Mouse (Mus musculus): ENCODE measurements at regions not wholly inside any gene's neighbourhood (a gene's known extent, or its start where the extent isn't known, plus 50 kb on each side); places are given as distances from the start of the nearest gene placed in this dataset.

DNA sequence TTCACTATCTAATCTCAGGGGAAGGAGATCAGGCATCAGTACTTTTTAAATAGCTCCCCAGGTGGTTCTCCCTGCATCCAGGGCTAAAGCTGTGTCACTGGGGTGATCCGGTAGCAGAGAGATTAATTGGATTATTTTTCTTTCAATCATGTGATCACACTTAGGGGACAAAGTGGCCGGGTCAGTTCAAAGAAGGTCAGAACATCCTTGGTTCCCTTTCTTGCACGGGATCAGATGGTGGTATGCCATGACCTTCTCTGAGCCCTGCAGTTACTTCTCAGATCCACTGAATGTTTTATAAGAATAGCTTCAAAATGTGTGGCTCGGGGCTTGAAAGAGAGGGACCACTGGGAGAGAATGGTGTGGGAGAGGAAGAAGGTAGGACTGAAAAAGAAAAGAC is 333.6 kb downstream of the Mllt3 start:
- no peak overlapping the region for H3K27ac ChIP-seq (replicated peaks)
- peaks cover 8% of the 10 kb centered on the region; the same call in 1 of the 2 replicates for H3K4me1 ChIP-seq
- H3K4me3 ChIP-seq = no peak overlapping the region
- H3K27me3 ChIP-seq (replicated peaks) = no peaks in the 10 kb centered on the region
- no peaks in the 10 kb centered on the region for H3K36me3 ChIP-seq
- no peaks in the 10 kb centered on the region for H3K9me3 ChIP-seq
- no peak overlapping the region for H3K9ac ChIP-seq
- ATAC-seq (ENCODE audit: extremely low read depth, insufficient number of reproducible peaks, low FRiP score, low TSS enrichment) = no peak
- 30% methylated on average over 4 of the region's 4 CpGs for WGBS
- H3K4me2 ChIP-seq = no peak overlapping the region

DNA sequence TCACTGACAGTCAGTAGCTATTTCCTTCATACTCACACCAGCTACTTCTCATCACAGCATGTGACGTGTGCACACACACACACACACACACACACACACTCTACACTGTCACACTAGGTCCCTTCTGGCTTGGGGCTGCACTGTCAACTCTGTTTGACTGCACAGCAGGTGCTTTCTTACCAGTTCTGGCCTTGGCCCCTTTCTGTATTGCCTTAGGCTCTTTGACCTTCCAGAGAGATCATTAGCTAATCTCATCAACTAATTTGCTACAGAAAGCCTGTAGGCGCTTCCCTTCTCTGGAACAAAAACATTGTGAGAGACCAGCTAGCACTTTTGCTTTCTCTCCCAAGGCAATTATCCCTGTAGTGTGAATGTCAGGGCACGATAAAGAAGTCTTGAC is 334.4 kb downstream of the Mllt3 start:
- Histone ChIP-seq H3K27ac (replicated peaks) (no peak overlapping the region), H3K4me1 (peaks cover 8% of the 10 kb centered on the region; the same call in 1 of the 2 replicates), H3K9ac (no peak overlapping the region), H3K4me2 (no peak overlapping the region), H3K9me3 (no peaks in the 10 kb centered on the region), H3K27me3 (replicated peaks) (no peaks in the 10 kb centered on the region), H3K36me3 (no peaks in the 10 kb centered on the region), H3K4me3 (no peak overlapping the region)
- 37% methylated on average over 3 of the region's 3 CpGs for WGBS
- no peak for ATAC-seq (ENCODE audit: extremely low read depth, insufficient number of reproducible peaks, low FRiP score, low TSS enrichment)

DNA sequence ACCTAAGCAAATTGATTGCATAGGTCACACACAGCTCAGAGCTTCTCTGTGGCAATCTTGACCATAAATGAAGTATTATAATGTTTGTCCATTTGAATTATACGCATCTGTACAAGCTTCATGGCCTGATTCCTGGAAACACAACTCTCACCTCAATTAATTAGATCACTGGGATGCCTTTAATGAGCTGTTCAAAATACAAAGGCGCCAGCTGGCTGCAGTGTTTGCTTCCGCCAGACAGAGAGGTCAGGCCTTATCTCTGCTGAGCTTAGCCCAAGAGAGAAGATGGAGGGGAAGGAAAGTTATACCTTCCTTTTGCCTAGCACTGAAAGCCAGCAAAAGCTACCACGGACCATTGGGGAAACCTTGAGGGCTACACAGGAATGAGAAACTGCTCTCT is 336.2 kb downstream of the Mllt3 start:
- H3K4me1 ChIP-seq = peaks cover 8% of the 10 kb centered on the region; the same call in 1 of the 2 replicates
- no peak overlapping the region for H3K9ac ChIP-seq
- no peak for ATAC-seq (ENCODE audit: extremely low read depth, insufficient number of reproducible peaks, low FRiP score, low TSS enrichment)
- H3K9me3 ChIP-seq = no peaks in the 10 kb centered on the region
- no peak overlapping the region for H3K4me3 ChIP-seq
- no peaks in the 10 kb centered on the region for H3K36me3 ChIP-seq
- WGBS = 66% methylated on average over 4 of the region's 4 CpGs
- H3K4me2 ChIP-seq = no peak overlapping the region
- H3K27ac ChIP-seq (replicated peaks) = no peak overlapping the region
- H3K27me3 ChIP-seq (replicated peaks) = no peaks in the 10 kb centered on the region

GRCm38 (mm10) chr4:87695811-87696210 is 337.4 kb downstream of the Mllt3 start:
- H3K9ac ChIP-seq = no peak overlapping the region
- ATAC-seq (ENCODE audit: extremely low read depth, insufficient number of reproducible peaks, low FRiP score, low TSS enrichment) = no peak
- peaks cover 8% of the 10 kb centered on the region; the same call in 1 of the 2 replicates for H3K4me1 ChIP-seq
- H3K27me3 ChIP-seq (replicated peaks) = no peaks in the 10 kb centered on the region
- 88% methylated on average over 5 of the region's 5 CpGs for WGBS
- H3K36me3 ChIP-seq = no peaks in the 10 kb centered on the region
- H3K27ac ChIP-seq (replicated peaks) = no peak overlapping the region
- H3K4me3 ChIP-seq = no peak overlapping the region
- H3K4me2 ChIP-seq = no peak overlapping the region
- H3K9me3 ChIP-seq = no peaks in the 10 kb centered on the region

DNA sequence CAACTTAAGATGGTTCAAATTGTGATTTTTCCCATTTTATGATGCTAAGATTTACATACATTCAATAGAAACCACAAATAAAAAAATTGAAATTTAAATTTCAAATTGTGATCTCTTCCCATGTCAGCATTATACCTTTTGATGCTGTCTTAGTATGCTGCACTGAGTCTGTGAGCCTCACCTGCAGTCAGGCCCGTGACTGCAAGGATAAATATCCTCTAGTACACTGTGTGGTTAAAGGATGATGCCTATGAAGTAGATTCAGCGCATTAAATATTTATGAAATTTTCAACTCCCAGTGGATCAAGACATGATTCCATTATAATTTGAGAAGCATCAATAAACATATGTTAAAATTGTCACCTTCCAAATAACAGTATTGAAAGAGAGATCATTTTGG is 340.4 kb downstream of the Mllt3 start:
- H3K4me2 ChIP-seq = no peak overlapping the region
- H3K27me3 ChIP-seq (replicated peaks) = no peaks in the 10 kb centered on the region
- no peaks in the 10 kb centered on the region for H3K4me1 ChIP-seq
- H3K36me3 ChIP-seq = no peaks in the 10 kb centered on the region
- no peak overlapping the region for H3K9ac ChIP-seq
- no peaks in the 10 kb centered on the region for H3K9me3 ChIP-seq
- no peak overlapping the region for H3K27ac ChIP-seq (replicated peaks)
- WGBS = 64% methylated on average over 2 of the region's 2 CpGs
- H3K4me3 ChIP-seq = no peak overlapping the region
- ATAC-seq (ENCODE audit: extremely low read depth, insufficient number of reproducible peaks, low FRiP score, low TSS enrichment) = no peak

DNA sequence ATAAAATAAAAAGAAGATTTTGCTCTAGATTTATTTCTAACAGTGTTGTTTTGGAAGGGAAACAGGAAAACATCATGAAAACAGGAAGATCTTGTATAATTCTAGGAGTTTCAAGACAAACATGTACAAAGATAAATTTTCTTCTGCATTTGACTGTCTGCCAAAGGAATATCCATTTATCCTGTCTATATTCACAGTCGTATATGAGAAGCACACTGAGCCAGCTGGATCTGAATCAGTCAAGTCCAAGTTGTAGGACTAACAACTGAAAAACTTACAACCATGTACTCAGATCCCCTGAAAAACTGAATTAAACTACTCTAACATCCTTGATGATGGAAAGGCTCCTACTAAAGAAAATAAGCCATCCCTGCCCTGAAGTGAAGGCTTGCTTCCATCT is 348.2 kb downstream of the Mllt3 start:
- WGBS = 78% methylated on average over 1 of the region's 1 CpGs
- no peak for ATAC-seq (ENCODE audit: extremely low read depth, insufficient number of reproducible peaks, low FRiP score, low TSS enrichment)
- H3K4me2 ChIP-seq = no peak overlapping the region

DNA sequence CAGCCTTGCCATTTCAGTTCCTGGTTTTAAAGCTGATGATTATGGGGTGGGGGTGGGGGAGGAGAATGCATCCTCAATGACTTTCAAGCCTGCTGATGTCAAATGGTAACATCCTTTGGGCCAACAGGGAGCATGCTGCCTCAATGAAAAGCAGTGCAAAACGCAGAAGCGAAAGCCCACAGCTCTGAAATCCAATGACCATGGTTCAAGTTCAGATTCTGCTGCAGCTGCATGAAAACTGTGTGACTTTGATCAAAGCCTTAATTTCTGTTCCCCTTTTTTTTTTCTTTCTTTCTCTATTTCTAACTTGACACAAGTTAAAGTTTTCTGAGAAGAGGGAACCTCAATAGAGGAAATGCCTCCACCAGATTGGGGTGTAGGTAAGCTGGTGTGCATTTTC is 350.4 kb downstream of the Mllt3 start:
- H3K36me3 ChIP-seq = no peaks in the 10 kb centered on the region
- no peak for ATAC-seq (ENCODE audit: extremely low read depth, insufficient number of reproducible peaks, low FRiP score, low TSS enrichment)
- no peaks in the 10 kb centered on the region for H3K27me3 ChIP-seq (replicated peaks)
- H3K9ac ChIP-seq = no peak overlapping the region
- 83% methylated on average over 2 of the region's 2 CpGs for WGBS
- H3K9me3 ChIP-seq = no peaks in the 10 kb centered on the region
- H3K27ac ChIP-seq (replicated peaks) = no peak overlapping the region
- no peak overlapping the region for H3K4me2 ChIP-seq
- no peak overlapping the region for H3K4me3 ChIP-seq
- H3K4me1 ChIP-seq = peaks cover 5% of the 10 kb centered on the region

More for the DNA sequence above, 348.2 kb downstream of the Mllt3 start:
- peaks cover 5% of the 10 kb centered on the region for H3K4me1 ChIP-seq
- H3K27me3 ChIP-seq (replicated peaks) = no peaks in the 10 kb centered on the region
- H3K9ac ChIP-seq = no peak overlapping the region
- H3K36me3 ChIP-seq = no peaks in the 10 kb centered on the region
- no peak overlapping the region for H3K27ac ChIP-seq (replicated peaks)
- H3K9me3 ChIP-seq = no peaks in the 10 kb centered on the region
- H3K4me3 ChIP-seq = no peak overlapping the region

- Histone ChIP-seq H3K36me3 (no peaks in the 10 kb centered on the region), H3K27ac (replicated peaks) (no peak overlapping the region), H3K4me1 (peaks cover 13% of the 10 kb centered on the region), H3K27me3 (replicated peaks) (no peaks in the 10 kb centered on the region), H3K4me2 (no peak overlapping the region), H3K9ac (no peak overlapping the region), H3K9me3 (no peaks in the 10 kb centered on the region), H3K4me3 (no peak overlapping the region)
- ATAC-seq (ENCODE audit: extremely low read depth, insufficient number of reproducible peaks, low FRiP score, low TSS enrichment) = no peak
- 69% methylated on average over 3 of the region's 3 CpGs for WGBS
Measured at GRCm38 (mm10) chr4:87671101-87671500, 362.1 kb downstream of the Mllt3 start.

DNA sequence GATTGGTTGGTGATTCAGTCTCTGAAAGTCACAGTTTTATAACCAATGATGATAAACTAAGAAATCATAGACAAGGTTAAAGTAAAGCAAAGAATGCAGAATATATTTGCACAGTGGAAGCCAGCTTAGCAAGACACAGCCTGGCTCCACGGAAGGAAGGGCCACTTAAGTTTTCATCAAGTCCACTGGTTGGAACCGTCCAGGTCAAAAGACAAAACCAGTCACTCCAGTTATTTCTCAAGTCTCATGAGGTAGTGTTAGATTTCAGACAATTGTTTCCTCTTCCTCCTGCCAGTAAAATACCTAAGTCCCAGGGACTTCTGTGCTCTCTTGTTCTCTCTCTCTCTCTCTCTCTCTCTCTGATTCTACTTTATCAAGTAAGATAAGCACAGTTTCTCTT is 363.0 kb downstream of the Mllt3 start:
- WGBS = 36% methylated on average over 2 of the region's 2 CpGs
- no peaks in the 10 kb centered on the region for H3K9me3 ChIP-seq
- no peak overlapping the region for H3K27ac ChIP-seq (replicated peaks)
- no peak overlapping the region for H3K9ac ChIP-seq
- no peak overlapping the region for H3K4me3 ChIP-seq
- H3K36me3 ChIP-seq = no peaks in the 10 kb centered on the region
- peaks cover 19% of the 10 kb centered on the region for H3K4me1 ChIP-seq
- no peak overlapping the region for H3K4me2 ChIP-seq
- no peaks in the 10 kb centered on the region for H3K27me3 ChIP-seq (replicated peaks)
- no peak for ATAC-seq (ENCODE audit: extremely low read depth, insufficient number of reproducible peaks, low FRiP score, low TSS enrichment)

GRCm38 (mm10) chr4:87669480-87669879 is 363.7 kb downstream of the Mllt3 start:
- no peak overlapping the region for H3K4me2 ChIP-seq
- H3K36me3 ChIP-seq = no peaks in the 10 kb centered on the region
- no peak overlapping the region for H3K4me3 ChIP-seq
- no peaks in the 10 kb centered on the region for H3K27me3 ChIP-seq (replicated peaks)
- no peak overlapping the region for H3K9ac ChIP-seq
- 63% methylated on average over 1 of the region's 1 CpGs for WGBS
- no peak for ATAC-seq (ENCODE audit: extremely low read depth, insufficient number of reproducible peaks, low FRiP score, low TSS enrichment)
- H3K27ac ChIP-seq (replicated peaks) = no peak overlapping the region
- no peaks in the 10 kb centered on the region for H3K9me3 ChIP-seq
- peaks cover 25% of the 10 kb centered on the region for H3K4me1 ChIP-seq

DNA sequence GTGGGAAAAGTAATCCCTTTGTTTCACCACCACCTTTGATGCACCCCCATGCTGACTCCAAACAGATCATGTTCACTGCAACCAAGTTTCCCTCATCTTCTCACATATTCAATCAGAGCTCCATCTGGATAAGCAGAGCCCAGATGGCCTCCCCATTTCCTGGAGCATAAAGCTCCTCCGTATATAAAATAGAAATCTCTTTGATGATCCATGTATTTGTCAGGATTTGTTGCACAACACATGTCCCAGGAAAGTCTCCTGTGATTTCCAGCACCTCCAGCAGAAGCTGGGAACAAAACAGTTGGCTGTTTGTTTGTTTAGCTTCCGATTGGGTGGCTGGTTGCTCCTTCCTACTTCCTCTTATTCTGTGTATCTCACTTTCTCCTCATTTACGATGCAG is 364.9 kb downstream of the Mllt3 start:
- H3K9me3 ChIP-seq = no peaks in the 10 kb centered on the region
- WGBS = 50% methylated on average over 3 of the region's 3 CpGs
- no peak overlapping the region for H3K27ac ChIP-seq (replicated peaks)
- no peaks in the 10 kb centered on the region for H3K27me3 ChIP-seq (replicated peaks)
- no peak overlapping the region for H3K4me2 ChIP-seq
- H3K9ac ChIP-seq = no peak overlapping the region
- H3K4me3 ChIP-seq = no peak overlapping the region
- H3K4me1 ChIP-seq = peaks cover 32% of the 10 kb centered on the region
- no peak for ATAC-seq (ENCODE audit: extremely low read depth, insufficient number of reproducible peaks, low FRiP score, low TSS enrichment)
- H3K36me3 ChIP-seq = no peaks in the 10 kb centered on the region

DNA sequence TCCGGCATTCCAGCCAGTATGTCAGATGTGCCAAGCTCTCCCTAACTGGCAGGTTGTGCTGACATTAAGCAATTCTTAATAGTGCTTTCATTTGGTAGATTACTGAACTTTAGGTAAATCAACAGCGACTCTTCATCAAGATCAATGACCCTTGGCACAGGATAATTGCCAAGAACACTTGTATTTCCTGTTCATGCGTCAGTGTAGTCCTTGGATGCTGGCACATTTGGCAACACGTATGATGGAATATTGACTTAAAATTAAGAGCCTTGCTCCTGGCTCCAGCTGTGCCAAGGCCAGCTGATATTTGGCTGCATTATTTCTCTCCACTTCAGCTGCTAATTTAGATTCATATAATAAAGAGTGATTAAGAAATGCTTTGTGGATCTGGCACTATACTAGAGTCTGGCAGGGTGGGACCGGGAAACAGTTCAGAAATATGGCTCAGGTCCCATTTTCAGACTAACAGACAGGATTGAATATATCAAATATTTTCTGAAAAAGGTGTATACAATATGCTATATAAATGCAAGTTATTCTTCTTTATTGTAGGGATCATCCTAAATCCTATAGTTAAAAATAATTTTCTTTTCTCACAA is 365.5 kb downstream of the Mllt3 start:
- WGBS = 81% methylated on average over 5 of the region's 5 CpGs
- Histone ChIP-seq H3K27ac (replicated peaks) (no peak overlapping the region), H3K9me3 (no peaks in the 10 kb centered on the region), H3K36me3 (no peaks in the 10 kb centered on the region), H3K27me3 (replicated peaks) (no peaks in the 10 kb centered on the region), H3K4me1 (peaks cover 37% of the 10 kb centered on the region), H3K4me3 (no peak overlapping the region), H3K9ac (no peak overlapping the region), H3K4me2 (no peak overlapping the region)
- ATAC-seq (ENCODE audit: extremely low read depth, insufficient number of reproducible peaks, low FRiP score, low TSS enrichment) = no peak

Measured in heart, embryonic 13.5 days (tissue).